Mouse (Mus musculus): Measurements from ENCODE around the gene Ckb. TPM values are rescaled to one million over a fixed set of nuclear protein-coding genes. Genes with fewer than 3 reads are reported as not detected.
A peak's percentile ranks its signal among the peaks of the same experiment; 100 is the strongest.

The Ckb gene
- polyA plus RNA-seq, 1 experiment from 2014 or later = 206 TPM

GRCm38 (mm10) chr12:111687350-111688068 is 15.4 kb upstream of the Ckb start:
- ATAC-seq (ENCODE audit: low read depth) = peak; percentile 66

GRCm38 (mm10) chr12:111686390-111686789 is 14.3 kb upstream of the Ckb start:
- Histone ChIP-seq H3K27me3 (replicated peaks; ENCODE audit: control insufficient read depth, insufficient read depth, low read length) (no peaks in the 10 kb centered on the region), H3K4me1 (ENCODE audit: control insufficient read depth, insufficient read depth, low read length) (no peaks in the 10 kb centered on the region), H3K9ac (ENCODE audit: low read depth, low read length) (no peak overlapping the region), H3K4me3 (ENCODE audit: low read depth, low read length) (no peak overlapping the region), H3K27ac (replicated peaks; ENCODE audit: low read depth, low read length) (no peak overlapping the region), H3K36me3 (ENCODE audit: control insufficient read depth, insufficient read depth, low read length) (0 out of 2 replicates have a peak, but pooled peaks cover 5% of the 10 kb centered on the region), H3K9me3 (ENCODE audit: control insufficient read depth, low read length) (no peaks in the 10 kb centered on the region), H3K4me2 (ENCODE audit: low read depth, low read length) (no peak overlapping the region)
- ATAC-seq (ENCODE audit: low read depth) (no peak), DNase-seq (ENCODE audit: low spot score) (no peak)
- 78% methylated on average over 4 of the region's 4 CpGs for WGBS

More at GRCm38 (mm10) chr12:111687350-111688068, 15.4 kb upstream of the Ckb start:
- no peak overlapping the region; the same call in 1 of the 2 replicates for H3K27ac ChIP-seq (replicated peaks; ENCODE audit: low read depth, low read length)
- 0 out of 2 replicates have a peak, but pooled peaks cover 4% of the 10 kb centered on the region for H3K36me3 ChIP-seq (ENCODE audit: control insufficient read depth, insufficient read depth, low read length)
- H3K4me2 ChIP-seq (ENCODE audit: low read depth, low read length) = no peak overlapping the region
- H3K9ac ChIP-seq (ENCODE audit: low read depth, low read length) = no peak overlapping the region
- H3K4me1 ChIP-seq (ENCODE audit: control insufficient read depth, insufficient read depth, low read length) = no peaks in the 10 kb centered on the region
- no peak overlapping the region for H3K4me3 ChIP-seq (ENCODE audit: low read depth, low read length)
- no peaks in the 10 kb centered on the region for H3K9me3 ChIP-seq (ENCODE audit: control insufficient read depth, low read length)
- no peaks in the 10 kb centered on the region for H3K27me3 ChIP-seq (replicated peaks; ENCODE audit: control insufficient read depth, insufficient read depth, low read length)
- DNase-seq (ENCODE audit: low spot score) = peak; percentile 78
- WGBS = 37% methylated on average over 13 of the region's 14 CpGs

GRCm38 (mm10) chr12:111682806-111683205 is 10.7 kb upstream of the Ckb start:
- Histone ChIP-seq H3K36me3 (ENCODE audit: control insufficient read depth, insufficient read depth, low read length) (0 out of 2 replicates have a peak, but pooled peaks cover 5% of the 10 kb centered on the region), H3K4me2 (ENCODE audit: low read depth, low read length) (no peak overlapping the region), H3K9ac (ENCODE audit: low read depth, low read length) (no peak overlapping the region), H3K4me1 (ENCODE audit: control insufficient read depth, insufficient read depth, low read length) (peaks cover 4% of the 10 kb centered on the region; the same call in 1 of the 2 replicates), H3K4me3 (ENCODE audit: low read depth, low read length) (no peak overlapping the region), H3K27me3 (replicated peaks; ENCODE audit: control insufficient read depth, insufficient read depth, low read length) (no peaks in the 10 kb centered on the region), H3K27ac (replicated peaks; ENCODE audit: low read depth, low read length) (no peak overlapping the region), H3K9me3 (ENCODE audit: control insufficient read depth, low read length) (no peaks in the 10 kb centered on the region)
- WGBS = 65% methylated on average over 4 of the region's 5 CpGs
- no peak for DNase-seq (ENCODE audit: low spot score)
- no peak for ATAC-seq (ENCODE audit: low read depth)

DNA sequence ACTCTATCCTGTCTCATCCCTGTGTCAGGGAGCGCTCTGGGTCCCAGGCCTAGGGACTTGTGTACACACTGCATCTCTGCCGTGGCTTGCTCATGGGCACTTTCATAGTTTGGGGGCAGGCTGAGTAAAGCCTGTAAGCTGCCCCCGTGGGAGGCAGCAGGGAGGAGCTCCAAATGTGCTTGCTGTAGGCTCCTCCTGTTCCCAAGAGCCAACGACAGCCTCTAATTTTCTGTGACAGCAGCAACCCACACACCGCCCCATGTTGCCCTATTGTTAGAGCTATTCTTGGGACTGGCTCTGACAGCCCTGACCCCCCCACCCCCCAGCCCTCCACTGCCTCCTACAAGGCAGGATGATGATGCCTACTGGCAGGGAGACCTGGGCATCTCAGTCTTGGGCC is 9.9 kb upstream of the Ckb start:
- H3K4me2 ChIP-seq (ENCODE audit: low read depth, low read length) = no peak overlapping the region
- H3K9me3 ChIP-seq (ENCODE audit: control insufficient read depth, low read length) = no peaks in the 10 kb centered on the region
- H3K4me3 ChIP-seq (ENCODE audit: low read depth, low read length) = no peak overlapping the region
- H3K4me1 ChIP-seq (ENCODE audit: control insufficient read depth, insufficient read depth, low read length) = peaks cover 10% of the 10 kb centered on the region
- H3K27ac ChIP-seq (replicated peaks; ENCODE audit: low read depth, low read length) = no peak overlapping the region
- DNase-seq (ENCODE audit: low spot score) (no peak), ATAC-seq (ENCODE audit: low read depth) (no peak)
- 0 out of 2 replicates have a peak, but pooled peaks cover 5% of the 10 kb centered on the region for H3K36me3 ChIP-seq (ENCODE audit: control insufficient read depth, insufficient read depth, low read length)
- no peak overlapping the region for H3K9ac ChIP-seq (ENCODE audit: low read depth, low read length)
- 77% methylated on average over 5 of the region's 5 CpGs for WGBS
- H3K27me3 ChIP-seq (replicated peaks; ENCODE audit: control insufficient read depth, insufficient read depth, low read length) = no peaks in the 10 kb centered on the region

DNA sequence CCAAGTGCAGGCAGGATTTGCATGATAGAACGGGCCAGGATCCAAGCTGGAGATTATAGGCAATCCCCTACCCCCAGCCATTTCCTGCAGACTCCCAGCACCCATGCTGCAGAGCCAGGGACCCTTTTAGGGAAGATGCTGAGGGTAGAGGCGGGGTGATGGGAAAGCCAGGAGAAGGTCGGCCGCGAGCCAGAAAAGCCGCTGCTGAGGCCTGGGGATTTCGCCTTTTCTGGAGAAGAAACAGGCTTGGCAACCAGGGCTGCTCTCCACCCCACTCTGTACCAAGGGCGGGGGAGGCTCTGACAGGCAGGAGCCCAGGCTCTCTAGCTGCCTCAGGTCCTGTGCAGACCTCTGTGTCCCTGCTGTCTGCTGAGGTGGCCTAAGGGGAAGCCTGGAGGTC is 9.2 kb upstream of the Ckb start:
- DNase-seq (ENCODE audit: low spot score) (no peak), ATAC-seq (ENCODE audit: low read depth) (no peak)
- 84% methylated on average over 8 of the region's 8 CpGs for WGBS
- H3K36me3 ChIP-seq (ENCODE audit: control insufficient read depth, insufficient read depth, low read length) = 0 out of 2 replicates have a peak, but pooled peaks cover 5% of the 10 kb centered on the region
- H3K4me3 ChIP-seq (ENCODE audit: low read depth, low read length) = no peak overlapping the region
- no peak overlapping the region for H3K27ac ChIP-seq (replicated peaks; ENCODE audit: low read depth, low read length)
- no peak overlapping the region for H3K9ac ChIP-seq (ENCODE audit: low read depth, low read length)
- no peaks in the 10 kb centered on the region for H3K27me3 ChIP-seq (replicated peaks; ENCODE audit: control insufficient read depth, insufficient read depth, low read length)
- no peaks in the 10 kb centered on the region for H3K9me3 ChIP-seq (ENCODE audit: control insufficient read depth, low read length)
- H3K4me2 ChIP-seq (ENCODE audit: low read depth, low read length) = no peak overlapping the region
- H3K4me1 ChIP-seq (ENCODE audit: control insufficient read depth, insufficient read depth, low read length) = peaks cover 10% of the 10 kb centered on the region

DNA sequence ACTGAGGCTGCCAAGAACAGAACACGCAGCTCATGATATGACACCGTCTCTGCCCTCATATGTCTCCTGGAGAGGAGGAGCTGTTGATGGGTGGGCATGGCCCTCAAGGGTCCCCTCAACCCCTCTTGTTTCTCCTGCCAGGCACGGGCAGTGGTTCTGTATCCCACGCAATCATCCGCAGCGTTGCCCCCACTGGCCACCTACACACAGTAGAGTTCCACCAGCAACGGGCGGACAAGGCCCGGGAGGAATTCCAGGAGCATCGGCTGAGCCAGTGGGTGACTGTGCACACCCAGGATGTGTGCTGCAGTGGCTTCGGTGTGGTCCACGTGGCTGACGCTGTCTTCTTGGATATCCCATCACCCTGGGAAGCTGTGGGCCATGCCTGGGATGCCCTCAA is 8.5 kb upstream of the Ckb start:
- H3K4me2 ChIP-seq (ENCODE audit: low read depth, low read length) = no peak overlapping the region
- no peak for ATAC-seq (ENCODE audit: low read depth)
- H3K36me3 ChIP-seq (ENCODE audit: control insufficient read depth, insufficient read depth, low read length) = 0 out of 2 replicates have a peak, but pooled peaks cover 5% of the 10 kb centered on the region
- no peaks in the 10 kb centered on the region for H3K27me3 ChIP-seq (replicated peaks; ENCODE audit: control insufficient read depth, insufficient read depth, low read length)
- H3K9me3 ChIP-seq (ENCODE audit: control insufficient read depth, low read length) = no peaks in the 10 kb centered on the region
- peaks cover 10% of the 10 kb centered on the region for H3K4me1 ChIP-seq (ENCODE audit: control insufficient read depth, insufficient read depth, low read length)
- H3K4me3 ChIP-seq (ENCODE audit: low read depth, low read length) = no peak overlapping the region
- 93% methylated on average over 13 of the region's 13 CpGs for WGBS
- H3K27ac ChIP-seq (replicated peaks; ENCODE audit: low read depth, low read length) = no peak overlapping the region
- DNase-seq (ENCODE audit: low spot score) = no peak
- no peak overlapping the region for H3K9ac ChIP-seq (ENCODE audit: low read depth, low read length)

- peak overlapping the region; percentile 69 for H3K9ac ChIP-seq (ENCODE audit: low read depth, low read length)
- peaks cover 4% of the 10 kb centered on the region for H3K27me3 ChIP-seq (replicated peaks; ENCODE audit: control insufficient read depth, insufficient read depth, low read length)
- 0 out of 2 replicates have a peak, but pooled peaks cover 5% of the 10 kb centered on the region for H3K36me3 ChIP-seq (ENCODE audit: control insufficient read depth, insufficient read depth, low read length)
- peaks cover 10% of the 10 kb centered on the region for H3K4me1 ChIP-seq (ENCODE audit: control insufficient read depth, insufficient read depth, low read length)
- ATAC-seq (ENCODE audit: low read depth) (no peak), DNase-seq (ENCODE audit: low spot score) (no peak)
- H3K4me2 ChIP-seq (ENCODE audit: low read depth, low read length) = peak overlapping the region; percentile 82
- no peak overlapping the region for H3K27ac ChIP-seq (replicated peaks; ENCODE audit: low read depth, low read length)
- H3K4me3 ChIP-seq (ENCODE audit: low read depth, low read length) = peak overlapping the region; percentile 53
- H3K9me3 ChIP-seq (ENCODE audit: control insufficient read depth, low read length) = no peaks in the 10 kb centered on the region
- 47% methylated on average over 7 of the region's 7 CpGs for WGBS
Measured at GRCm38 (mm10) chr12:111678997-111679396, 6.9 kb upstream of the Ckb start.

DNA sequence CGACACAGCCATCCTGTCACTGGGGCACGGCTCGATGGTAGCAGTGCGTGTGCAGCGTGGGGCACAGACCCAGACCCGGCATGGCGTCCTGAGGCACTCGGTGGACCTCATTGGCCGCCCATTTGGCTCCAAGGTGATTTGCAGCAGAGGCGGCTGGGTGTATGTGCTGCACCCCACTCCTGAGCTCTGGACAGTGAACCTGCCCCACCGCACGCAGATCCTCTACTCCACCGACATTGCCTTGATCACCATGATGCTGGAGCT is 6.5 kb upstream of the Ckb start:
- DNase-seq (ENCODE audit: low spot score) = no peak
- Histone ChIP-seq H3K27me3 (replicated peaks; ENCODE audit: control insufficient read depth, insufficient read depth, low read length) (peaks cover 8% of the 10 kb centered on the region), H3K36me3 (ENCODE audit: control insufficient read depth, insufficient read depth, low read length) (0 out of 2 replicates have a peak, but pooled peaks cover 5% of the 10 kb centered on the region), H3K9me3 (ENCODE audit: control insufficient read depth, low read length) (no peaks in the 10 kb centered on the region), H3K4me3 (ENCODE audit: low read depth, low read length) (peak overlapping the region; percentile 53), H3K9ac (ENCODE audit: low read depth, low read length) (peak overlapping the region; percentile 69), H3K27ac (replicated peaks; ENCODE audit: low read depth, low read length) (no peak overlapping the region), H3K4me2 (ENCODE audit: low read depth, low read length) (peak overlapping the region; percentile 82), H3K4me1 (ENCODE audit: control insufficient read depth, insufficient read depth, low read length) (peaks cover 10% of the 10 kb centered on the region)
- no peak for ATAC-seq (ENCODE audit: low read depth)
- WGBS = 5% methylated on average over 13 of the region's 13 CpGs

All from embryonic facial prominence, embryonic 14.5 days (tissue).